Mouse (Mus musculus): Measurements from ENCODE around the gene R3hcc1l. TPM values are rescaled to one million over a fixed set of nuclear protein-coding genes. Genes with fewer than 3 reads are reported as not detected.

R3hcc1l gene
- total RNA-seq, 1 experiment from 2014 or later = 28.6 TPM

- peak; percentile 90 for ATAC-seq (replicated peaks; ENCODE audit: low read depth, poor library complexity, severe bottlenecking)
Measured at GRCm38 (mm10) chr19:42539414-42540189, 21.0 kb downstream of the R3hcc1l start.

GRCm38 (mm10) chr19:42540649-42541048 lies 22.1 kb downstream of the R3hcc1l start:
- no peak for ATAC-seq (replicated peaks; ENCODE audit: low read depth, poor library complexity, severe bottlenecking)

GRCm38 (mm10) chr19:42558701-42559100 lies 40.1 kb downstream of the R3hcc1l start:
- ATAC-seq (replicated peaks; ENCODE audit: low read depth, poor library complexity, severe bottlenecking) = no peak

- no peak for ATAC-seq (replicated peaks; ENCODE audit: low read depth, poor library complexity, severe bottlenecking)
Measured at GRCm38 (mm10) chr19:42561991-42562390, 43.4 kb downstream of the R3hcc1l start.

- ATAC-seq (replicated peaks; ENCODE audit: low read depth, poor library complexity, severe bottlenecking) = no peak
Measured at GRCm38 (mm10) chr19:42562981-42563380, 44.4 kb downstream of the R3hcc1l start.

GRCm38 (mm10) chr19:42563726-42564270 lies 45.2 kb downstream of the R3hcc1l start:
- ATAC-seq (replicated peaks; ENCODE audit: low read depth, poor library complexity, severe bottlenecking) = no peak

- ATAC-seq (replicated peaks; ENCODE audit: low read depth, poor library complexity, severe bottlenecking) = no peak
Measured at GRCm38 (mm10) chr19:42566283-42567019, 47.9 kb downstream of the R3hcc1l start.

- ATAC-seq (replicated peaks; ENCODE audit: low read depth, poor library complexity, severe bottlenecking) = no peak
Measured at GRCm38 (mm10) chr19:42567020-42567419, 48.5 kb downstream of the R3hcc1l start.

GRCm38 (mm10) chr19:42569076-42569475 lies 50.5 kb downstream of the R3hcc1l start:
- ATAC-seq (replicated peaks; ENCODE audit: low read depth, poor library complexity, severe bottlenecking) = no peak

GRCm38 (mm10) chr19:42571291-42571690 lies 52.7 kb downstream of the R3hcc1l start:
- ATAC-seq (replicated peaks; ENCODE audit: low read depth, poor library complexity, severe bottlenecking) = no peak

- ATAC-seq (replicated peaks; ENCODE audit: low read depth, poor library complexity, severe bottlenecking) = no peak
Measured at GRCm38 (mm10) chr19:42575317-42575716, 56.8 kb downstream of the R3hcc1l start.

GRCm38 (mm10) chr19:42576856-42577255 lies 58.3 kb downstream of the R3hcc1l start:
- ATAC-seq (replicated peaks; ENCODE audit: low read depth, poor library complexity, severe bottlenecking) = no peak

GRCm38 (mm10) chr19:42578631-42579030 lies 60.1 kb downstream of the R3hcc1l start:
- no peak for ATAC-seq (replicated peaks; ENCODE audit: low read depth, poor library complexity, severe bottlenecking)

- ATAC-seq (replicated peaks; ENCODE audit: low read depth, poor library complexity, severe bottlenecking) = no peak
Measured at GRCm38 (mm10) chr19:42580701-42581100, 62.1 kb downstream of the R3hcc1l start.

GRCm38 (mm10) chr19:42582811-42583370 lies 64.3 kb downstream of the R3hcc1l start:
- no peak for ATAC-seq (replicated peaks; ENCODE audit: low read depth, poor library complexity, severe bottlenecking)

- ATAC-seq (replicated peaks; ENCODE audit: low read depth, poor library complexity, severe bottlenecking) = no peak
Measured at GRCm38 (mm10) chr19:42583677-42584076, 65.1 kb downstream of the R3hcc1l start.

GRCm38 (mm10) chr19:42584188-42584587 lies 65.6 kb downstream of the R3hcc1l start:
- ATAC-seq (replicated peaks; ENCODE audit: low read depth, poor library complexity, severe bottlenecking) = no peak

GRCm38 (mm10) chr19:42587704-42588103 lies 69.1 kb downstream of the R3hcc1l start:
- ATAC-seq (replicated peaks; ENCODE audit: low read depth, poor library complexity, severe bottlenecking) = no peak

GRCm38 (mm10) chr19:42589246-42589645 lies 70.7 kb downstream of the R3hcc1l start:
- no peak for ATAC-seq (replicated peaks; ENCODE audit: low read depth, poor library complexity, severe bottlenecking)

GRCm38 (mm10) chr19:42591534-42591933 lies 73.0 kb downstream of the R3hcc1l start:
- ATAC-seq (replicated peaks; ENCODE audit: low read depth, poor library complexity, severe bottlenecking) = no peak

GRCm38 (mm10) chr19:42593456-42593855 lies 74.9 kb downstream of the R3hcc1l start:
- no peak for ATAC-seq (replicated peaks; ENCODE audit: low read depth, poor library complexity, severe bottlenecking)
